Comparison of ENCODE assay signal across 9 mouse cellular contexts in the genomic region with DNA sequence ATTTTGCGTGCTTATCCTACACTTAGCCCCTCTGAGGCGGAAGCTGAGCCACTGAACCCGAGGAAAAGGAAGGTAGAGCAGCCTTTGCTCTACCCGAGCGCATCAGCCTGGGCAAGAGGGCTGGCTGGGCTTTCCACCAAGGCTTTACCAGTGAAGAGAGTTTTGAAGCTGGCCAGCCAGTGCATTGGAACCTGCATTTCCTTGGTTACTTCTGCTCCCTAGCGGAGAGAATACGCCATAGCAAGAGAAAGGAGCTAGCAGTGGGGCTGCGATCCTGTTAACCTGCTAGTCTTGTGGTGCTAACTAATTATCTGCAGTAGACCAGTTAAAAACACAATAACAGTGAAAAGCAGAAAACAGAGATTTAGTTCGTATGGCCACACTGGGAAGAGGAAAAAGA. TPM values are rescaled to one million over a fixed set of nuclear protein-coding genes. Genes with fewer than 3 reads are reported as not detected.
DNase-seq lines count a peak whose midpoint lies in the region; ATAC-seq lines count a peak whose summit lies in the region.
"Had no signal": no experiment of that assay in that cellular context is flagged by ENCODE, and none has a peak within 500 bp of the region (broad histone marks: within the 10 kb centered on the region; RNA-seq: fewer than 3 reads in every experiment).

No protein-coding gene starts in this region.

- WGBS in midbrain, embryonic 10.5 days = 72% methylated on average over 9 of the region's 9 CpGs
- WGBS in midbrain, embryonic 11.5 days = 66% methylated on average over 9 of the region's 9 CpGs

- no peak overlapping the region for H3K4me2 ChIP-seq in midbrain, embryonic 11.5 days

- H3K4me3 ChIP-seq in midbrain, embryonic 10.5 days = no peak overlapping the region
- H3K4me3 ChIP-seq in midbrain, embryonic 11.5 days (ENCODE audit: low read depth, low read length) = no peak overlapping the region
- H3K4me3 ChIP-seq: megakaryocyte, embryonic 14.5 days had no signal

- peak; percentile 33 to 72 for DNase-seq in adrenal gland, adult (ENCODE audit: inconsistent age in 2 of 2, low spot score in 1 of 2)
- no peak for DNase-seq in adrenal gland, postnatal 25 days
- peak; percentile 25 for DNase-seq in midbrain, embryonic 10.5 days (ENCODE audit: low spot score)
- no peak for DNase-seq in midbrain, embryonic 11.5 days (ENCODE audit: low spot score, missing footprints)
- peak; percentile 70 to 79 for DNase-seq in cerebellum, postnatal 25 days
- peak; percentile 58 for DNase-seq in kidney, postnatal 14 days
- peak; percentile 66 for DNase-seq in lung, postnatal 36 days
- no peak for DNase-seq in yolk sac, embryonic 10.5 days (ENCODE audit: low spot score)

- no peaks in the 10 kb centered on the region for H3K27me3 ChIP-seq in midbrain, embryonic 10.5 days (ENCODE audit: low read depth, poor library complexity, severe bottlenecking)
- no peaks in the 10 kb centered on the region for H3K27me3 ChIP-seq in midbrain, embryonic 11.5 days (ENCODE audit: control insufficient read depth, insufficient read depth, low read length)
- H3K27me3 ChIP-seq: megakaryocyte, embryonic 14.5 days had no signal

- H3K36me3 ChIP-seq in midbrain, embryonic 10.5 days = peaks cover 65% of the 10 kb centered on the region
- H3K36me3 ChIP-seq in midbrain, embryonic 11.5 days (ENCODE audit: control insufficient read depth, insufficient read depth, low read length) = no peaks in the 10 kb centered on the region

- H3K4me1 ChIP-seq in midbrain, embryonic 10.5 days = no peaks in the 10 kb centered on the region
- no peaks in the 10 kb centered on the region for H3K4me1 ChIP-seq in midbrain, embryonic 11.5 days (ENCODE audit: control insufficient read depth, insufficient read depth, low read length)

- no peak overlapping the region for H3K27ac ChIP-seq in midbrain, embryonic 10.5 days (replicated peaks)
- no peak overlapping the region for H3K27ac ChIP-seq in midbrain, embryonic 11.5 days (ENCODE audit: low read depth, low read length)

- no peak for ATAC-seq in midbrain, embryonic 11.5 days (ENCODE audit: low FRiP score)

- H3K9ac ChIP-seq in midbrain, embryonic 11.5 days (ENCODE audit: low read length) = no peak overlapping the region

- no peaks in the 10 kb centered on the region for H3K9me3 ChIP-seq in midbrain, embryonic 10.5 days (replicated peaks)
- no peaks in the 10 kb centered on the region for H3K9me3 ChIP-seq in midbrain, embryonic 11.5 days (ENCODE audit: control insufficient read depth, low read length)
- H3K9me3 ChIP-seq: megakaryocyte, embryonic 14.5 days had no signal

RNA-seq across cellular contexts. Expression of a gene that starts 35.6 kb away (rescaled TPM):
- 104 and 122 TPM in 2 replicates for total RNA-seq in adrenal gland, postnatal 25 days (2021)
- polyA plus RNA-seq in midbrain, embryonic 10.5 days (2016; fragmentation: Nextera tagmentation; extraction: Ambion mirVana) = 24.5 and 28.7 TPM in 2 replicates
- polyA plus RNA-seq in midbrain, embryonic 11.5 days (2014; fragmentation: Nextera tagmentation; extraction: Ambion mirVana) = 19.1 and 20.9 TPM in 2 replicates

RNA-seq across cellular contexts. Expression of a gene that starts 48.3 kb away (rescaled TPM):
- 19.7 and 20.4 TPM in 2 replicates for total RNA-seq in adrenal gland, postnatal 25 days (2021)
- 10.0 TPM in 2 replicates for polyA plus RNA-seq in midbrain, embryonic 10.5 days (2016; fragmentation: Nextera tagmentation; extraction: Ambion mirVana)
- polyA plus RNA-seq in midbrain, embryonic 11.5 days (2014; fragmentation: Nextera tagmentation; extraction: Ambion mirVana) = 10.4 and 12.1 TPM in 2 replicates

RNA-seq across cellular contexts. Expression of a gene that starts 51.1 kb away (rescaled TPM):
- 0.91 and 1.00 TPM in 2 replicates for total RNA-seq in adrenal gland, postnatal 25 days (2021)
- not detected in 2 replicates for polyA plus RNA-seq in midbrain, embryonic 10.5 days (2016; fragmentation: Nextera tagmentation; extraction: Ambion mirVana)
- polyA plus RNA-seq in midbrain, embryonic 11.5 days (2014; fragmentation: Nextera tagmentation; extraction: Ambion mirVana) = not detected in 2 replicates

Comparison
In these comparisons a context has a peak if more than half of its experiments do, and no peak if none do; other contexts are left out.
1. DNase-seq: peak in adrenal gland, adult (2 of 2), midbrain, embryonic 10.5 days (single experiment), cerebellum, postnatal 25 days (2 of 2), kidney, postnatal 14 days (single experiment) and lung, postnatal 36 days (single experiment); none in adrenal gland, postnatal 25 days (single experiment), midbrain, embryonic 11.5 days (single experiment) and yolk sac, embryonic 10.5 days (single experiment).